Mouse (Mus musculus): ENCODE measurements at regions not wholly inside any gene's neighbourhood (a gene's known extent, or its start where the extent isn't known, plus 50 kb on each side); places are given as distances from the start of the nearest gene placed in this dataset.

GRCm38 (mm10) chr13:31716771-31717170 is 89.7 kb upstream of the Foxc1 start:
- H3K4me1 ChIP-seq (ENCODE audit: control insufficient read depth, insufficient read depth, low read length), result no peaks in the 10 kb centered on the region
- no peak overlapping the region for H3K27ac ChIP-seq (replicated peaks; ENCODE audit: low read depth, low read length)
- H3K4me2 ChIP-seq (ENCODE audit: low read length), result no peak overlapping the region
- H3K9ac ChIP-seq (replicated peaks; ENCODE audit: low read length), result no peak overlapping the region
- no peaks in the 10 kb centered on the region for H3K27me3 ChIP-seq (ENCODE audit: control insufficient read depth, insufficient read depth, low read length)
- DNase-seq (no peak), ATAC-seq (ENCODE audit: low FRiP score, low TSS enrichment) (no peak)
- 48% methylated on average over 2 of the region's 2 CpGs for WGBS
- no peak overlapping the region for H3K4me3 ChIP-seq (replicated peaks; ENCODE audit: low read depth, low read length)
- H3K9me3 ChIP-seq (ENCODE audit: control insufficient read depth, low read length), result no peaks in the 10 kb centered on the region
- H3K36me3 ChIP-seq (ENCODE audit: control insufficient read depth, insufficient read depth, low read length), result no peaks in the 10 kb centered on the region

GRCm38 (mm10) chr13:31720731-31721130 is 85.7 kb upstream of the Foxc1 start:
- Histone ChIP-seq H3K27ac (replicated peaks; ENCODE audit: low read depth, low read length) (no peak overlapping the region), H3K4me2 (ENCODE audit: low read length) (no peak overlapping the region), H3K9me3 (ENCODE audit: control insufficient read depth, low read length) (no peaks in the 10 kb centered on the region), H3K4me1 (ENCODE audit: control insufficient read depth, insufficient read depth, low read length) (no peaks in the 10 kb centered on the region), H3K4me3 (replicated peaks; ENCODE audit: low read depth, low read length) (no peak overlapping the region), H3K27me3 (ENCODE audit: control insufficient read depth, insufficient read depth, low read length) (no peaks in the 10 kb centered on the region), H3K36me3 (ENCODE audit: control insufficient read depth, insufficient read depth, low read length) (no peaks in the 10 kb centered on the region), H3K9ac (replicated peaks; ENCODE audit: low read length) (no peak overlapping the region)
- DNase-seq, result no peak
- 83% methylated on average over 2 of the region's 2 CpGs for WGBS
- ATAC-seq (ENCODE audit: low FRiP score, low TSS enrichment), result no peak

- Histone ChIP-seq H3K27me3 (ENCODE audit: control insufficient read depth, insufficient read depth, low read length) (no peaks in the 10 kb centered on the region), H3K9me3 (ENCODE audit: control insufficient read depth, low read length) (no peaks in the 10 kb centered on the region), H3K4me3 (replicated peaks; ENCODE audit: low read depth, low read length) (no peak overlapping the region), H3K4me2 (ENCODE audit: low read length) (no peak overlapping the region), H3K27ac (replicated peaks; ENCODE audit: low read depth, low read length) (no peak overlapping the region), H3K4me1 (ENCODE audit: control insufficient read depth, insufficient read depth, low read length) (no peaks in the 10 kb centered on the region), H3K36me3 (ENCODE audit: control insufficient read depth, insufficient read depth, low read length) (no peaks in the 10 kb centered on the region), H3K9ac (replicated peaks; ENCODE audit: low read length) (no peak overlapping the region)
- DNase-seq, result no peak
- WGBS, result 83% methylated on average over 2 of the region's 2 CpGs
- no peak for ATAC-seq (ENCODE audit: low FRiP score, low TSS enrichment)
These were observed 77.6 kb upstream of the Foxc1 start for GRCm38 (mm10) chr13:31728862-31729261.

- Histone ChIP-seq H3K36me3 (ENCODE audit: control insufficient read depth, insufficient read depth, low read length) (no peaks in the 10 kb centered on the region), H3K4me2 (ENCODE audit: low read length) (no peak overlapping the region), H3K9ac (replicated peaks; ENCODE audit: low read length) (no peak overlapping the region), H3K27me3 (ENCODE audit: control insufficient read depth, insufficient read depth, low read length) (no peaks in the 10 kb centered on the region), H3K27ac (replicated peaks; ENCODE audit: low read depth, low read length) (no peak overlapping the region), H3K4me1 (ENCODE audit: control insufficient read depth, insufficient read depth, low read length) (no peaks in the 10 kb centered on the region), H3K4me3 (replicated peaks; ENCODE audit: low read depth, low read length) (no peak overlapping the region), H3K9me3 (ENCODE audit: control insufficient read depth, low read length) (no peaks in the 10 kb centered on the region)
- ATAC-seq (ENCODE audit: low FRiP score, low TSS enrichment) (no peak), DNase-seq (no peak)
- 88% methylated on average over 1 of the region's 1 CpGs for WGBS
These were observed 60.2 kb upstream of the Foxc1 start for GRCm38 (mm10) chr13:31746276-31746675.

Data from midbrain, embryonic 14.5 days (tissue).